In genomic region chr2:27961190-27961589, GRCm38 (mm10) we compare ENCODE assay signal across 25 mouse cellular contexts.
DNase-seq lines count a peak whose midpoint lies in the region; ATAC-seq and TF ChIP-seq lines count a peak whose summit lies in the region.
"Had no signal": no experiment of that assay in that cellular context is flagged by ENCODE, and none has a peak within 500 bp of the region (broad histone marks: within the 10 kb centered on the region; RNA-seq: fewer than 3 reads in every experiment).

No protein-coding gene starts in this region.

- 94% methylated on average over 2 of the region's 2 CpGs for WGBS in hindbrain, postnatal 0 days
- WGBS in hindbrain, embryonic 14.5 days, result 86% methylated on average over 2 of the region's 2 CpGs
- 82% methylated on average over 2 of the region's 2 CpGs for WGBS in liver, embryonic 13.5 days (ENCODE audit: insufficient replicate concordance)
- 86% methylated on average over 2 of the region's 2 CpGs for WGBS in liver, postnatal 0 days (ENCODE audit: insufficient replicate concordance)

- no peaks in the 10 kb centered on the region for H3K9me3 ChIP-seq in hindbrain, postnatal 0 days (ENCODE audit: low read length)
- no peaks in the 10 kb centered on the region for H3K9me3 ChIP-seq in hindbrain, embryonic 14.5 days (ENCODE audit: control insufficient read depth, low read length)
- no peaks in the 10 kb centered on the region for H3K9me3 ChIP-seq in liver, embryonic 13.5 days (replicated peaks)
- H3K9me3 ChIP-seq in liver, postnatal 0 days (ENCODE audit: low read length), result no peaks in the 10 kb centered on the region
- H3K9me3 ChIP-seq: embryonic facial prominence, embryonic 15.5 days; forebrain, embryonic 12.5 days; forebrain, embryonic 15.5 days; heart, embryonic 12.5 days; heart, embryonic 15.5 days; hindbrain, embryonic 10.5 days; hindbrain, embryonic 13.5 days had no signal

- 0 out of 2 replicates have a peak, but pooled peaks have one; percentile 32 for ATAC-seq in hindbrain, postnatal 0 days
- ATAC-seq in hindbrain, embryonic 14.5 days (ENCODE audit: low FRiP score), result no peak
- peak; percentile 19; the same call in 1 of the 2 replicates for ATAC-seq in liver, embryonic 13.5 days (ENCODE audit: low read depth)
- ATAC-seq in liver, postnatal 0 days, result no peak
- ATAC-seq in erythroblast, adult 5-6 weeks (replicated peaks; ENCODE audit: low FRiP score, poor library complexity, severe bottlenecking), result 0 out of 2 replicates have a peak, but pooled peaks have one; percentile 26
- ATAC-seq: forebrain, embryonic 15.5 days had no signal

- no peaks in the 10 kb centered on the region for H3K4me1 ChIP-seq in hindbrain, postnatal 0 days (ENCODE audit: insufficient read depth, low read length)
- peaks cover 16% of the 10 kb centered on the region for H3K4me1 ChIP-seq in hindbrain, embryonic 14.5 days (replicated peaks; ENCODE audit: control insufficient read depth, insufficient read depth, low read length)
- no peaks in the 10 kb centered on the region; the same call in 1 of the 2 replicates for H3K4me1 ChIP-seq in liver, embryonic 13.5 days (replicated peaks)
- no peaks in the 10 kb centered on the region for H3K4me1 ChIP-seq in liver, postnatal 0 days (ENCODE audit: insufficient read depth)

- H3K27me3 ChIP-seq in hindbrain, postnatal 0 days (ENCODE audit: insufficient read depth, low read length), result no peaks in the 10 kb centered on the region
- no peaks in the 10 kb centered on the region for H3K27me3 ChIP-seq in hindbrain, embryonic 14.5 days (ENCODE audit: control insufficient read depth, insufficient read depth, low read length)
- H3K27me3 ChIP-seq in liver, embryonic 13.5 days, result no peaks in the 10 kb centered on the region
- no peaks in the 10 kb centered on the region for H3K27me3 ChIP-seq in liver, postnatal 0 days (ENCODE audit: insufficient read depth, low read length)
- H3K27me3 ChIP-seq: embryonic facial prominence, embryonic 15.5 days; forebrain, embryonic 12.5 days; forebrain, embryonic 15.5 days; heart, embryonic 12.5 days; heart, embryonic 15.5 days had no signal

- no peak overlapping the region for H3K4me2 ChIP-seq in hindbrain, postnatal 0 days (ENCODE audit: low read depth, low read length)
- H3K4me2 ChIP-seq in hindbrain, embryonic 14.5 days (replicated peaks), result no peak overlapping the region
- no peak overlapping the region for H3K4me2 ChIP-seq in liver, embryonic 13.5 days
- H3K4me2 ChIP-seq in liver, postnatal 0 days (ENCODE audit: low read depth, low read length), result no peak overlapping the region
- H3K4me2 ChIP-seq: embryonic facial prominence, embryonic 15.5 days; forebrain, embryonic 12.5 days; forebrain, embryonic 15.5 days; heart, embryonic 12.5 days; heart, embryonic 15.5 days; hindbrain, embryonic 13.5 days had no signal

- no peak overlapping the region for H3K27ac ChIP-seq in hindbrain, postnatal 0 days
- no peak overlapping the region for H3K27ac ChIP-seq in hindbrain, embryonic 14.5 days
- H3K27ac ChIP-seq in liver, embryonic 13.5 days, result no peak overlapping the region
- no peak overlapping the region for H3K27ac ChIP-seq in liver, postnatal 0 days (ENCODE audit: low read depth)
- H3K27ac ChIP-seq: embryonic facial prominence, embryonic 15.5 days; forebrain, embryonic 12.5 days; forebrain, embryonic 15.5 days; heart, embryonic 15.5 days; hindbrain, embryonic 10.5 days; hindbrain, embryonic 13.5 days had no signal

- DNase-seq in hindbrain, postnatal 0 days (ENCODE audit: low spot score), result no peak
- DNase-seq in hindbrain, embryonic 14.5 days (ENCODE audit: low spot score), result no peak
- no peak for DNase-seq in liver, embryonic 13.5 days
- DNase-seq in liver, postnatal 0 days, result no peak
- no peak for DNase-seq in right cerebral cortex, postnatal 25 days
- DNase-seq: adrenal gland, adult 2 months; adrenal gland, postnatal 14 days; B cell, adult 2 months; cerebellum, adult 11 months; cerebellum, adult 2 months; cerebellum, adult 9-11 months; cerebellum, postnatal 25 days; gastrocnemius, postnatal 25 days; heart, adult 18-20 months; heart, postnatal 10 days; heart, postnatal 36 days had no signal

- TF ChIP-seq CTCF in hindbrain, postnatal 0 days (IDR thresholded peaks at IDR 0.05; ENCODE audit: low read depth), result no peak
- TF ChIP-seq CTCF in liver, postnatal 0 days (IDR thresholded peaks at IDR 0.05; ENCODE audit: low read depth), result no peak

- no peak overlapping the region for H3K9ac ChIP-seq in hindbrain, postnatal 0 days (replicated peaks; ENCODE audit: low read length)
- H3K9ac ChIP-seq in hindbrain, embryonic 14.5 days, result no peak overlapping the region
- H3K9ac ChIP-seq in liver, embryonic 13.5 days, result no peak overlapping the region
- no peak overlapping the region for H3K9ac ChIP-seq in liver, postnatal 0 days (replicated peaks)
- H3K9ac ChIP-seq: embryonic facial prominence, embryonic 15.5 days; forebrain, embryonic 12.5 days; forebrain, embryonic 15.5 days; heart, embryonic 12.5 days; heart, embryonic 15.5 days; hindbrain, embryonic 13.5 days had no signal

- H3K4me3 ChIP-seq in hindbrain, postnatal 0 days (ENCODE audit: low read length), result no peak overlapping the region
- H3K4me3 ChIP-seq in hindbrain, embryonic 14.5 days (replicated peaks; ENCODE audit: low read length), result no peak overlapping the region
- H3K4me3 ChIP-seq in liver, embryonic 13.5 days (replicated peaks), result no peak overlapping the region
- H3K4me3 ChIP-seq in liver, postnatal 0 days (ENCODE audit: low read depth, low read length), result no peak overlapping the region
- H3K4me3 ChIP-seq: embryonic facial prominence, embryonic 15.5 days; erythroblast, embryonic 14.5 days; forebrain, embryonic 12.5 days; forebrain, embryonic 15.5 days; heart, embryonic 12.5 days; heart, embryonic 15.5 days; hindbrain, embryonic 10.5 days; hindbrain, embryonic 13.5 days had no signal

- H3K36me3 ChIP-seq in hindbrain, postnatal 0 days (ENCODE audit: insufficient read depth, low read length), result no peaks in the 10 kb centered on the region
- H3K36me3 ChIP-seq in hindbrain, embryonic 14.5 days (replicated peaks; ENCODE audit: control insufficient read depth, insufficient read depth), result no peaks in the 10 kb centered on the region
- H3K36me3 ChIP-seq in liver, embryonic 13.5 days, result no peaks in the 10 kb centered on the region
- H3K36me3 ChIP-seq in liver, postnatal 0 days (replicated peaks; ENCODE audit: insufficient read depth, low read length), result no peaks in the 10 kb centered on the region
- H3K36me3 ChIP-seq: forebrain, embryonic 12.5 days; forebrain, embryonic 15.5 days; hindbrain, embryonic 13.5 days had no signal

- no peak for TF ChIP-seq EP300 in liver, postnatal 0 days (IDR thresholded peaks at IDR 0.05; ENCODE audit: low read depth)

Comparison
In these comparisons a context has a peak if more than half of its experiments do, and no peak if none do; other contexts are left out.
1. ATAC-seq: peak in hindbrain, postnatal 0 days (single experiment), liver, embryonic 13.5 days (single experiment) and erythroblast, adult 5-6 weeks (single experiment); none in hindbrain, embryonic 14.5 days (single experiment) and liver, postnatal 0 days (single experiment).